Mouse (Mus musculus): ENCODE measurements at regions not wholly inside any gene's neighbourhood (a gene's known extent, or its start where the extent isn't known, plus 50 kb on each side); places are given as distances from the start of the nearest gene placed in this dataset.
"Not testable (repeated sequence)": the region's sequence is repeated elsewhere in the genome, so short reads cannot be mapped to it uniquely, and the experiment has no call there.

GRCm38 (mm10) chr11:9932360-9933265 lies 740.9 kb downstream of the Abca13 start:
- DNase-seq = no peak

GRCm38 (mm10) chr11:9962696-9963202 lies 771.0 kb downstream of the Abca13 start:
- DNase-seq = no peak

GRCm38 (mm10) chr11:9982974-9983373 lies 791.2 kb downstream of the Abca13 start:
- DNase-seq = no peak

- DNase-seq = no peak
These were observed 802.9 kb downstream of the Abca13 start for GRCm38 (mm10) chr11:9994601-9995166.

- no peak for DNase-seq
These were observed 803.6 kb downstream of the Abca13 start for GRCm38 (mm10) chr11:9995356-9995755.

GRCm38 (mm10) chr11:9997532-9998138 lies 805.9 kb downstream of the Abca13 start:
- DNase-seq = no peak

GRCm38 (mm10) chr11:10002170-10002569 lies 810.4 kb downstream of the Abca13 start:
- DNase-seq = no peak

- DNase-seq = no peak
These were observed 815.1 kb downstream of the Abca13 start for GRCm38 (mm10) chr11:10006881-10007280.

GRCm38 (mm10) chr11:10046593-10046992 lies 854.9 kb downstream of the Abca13 start:
- no peak for DNase-seq

GRCm38 (mm10) chr11:10051584-10052210 lies 860.0 kb downstream of the Abca13 start:
- no peak for DNase-seq

GRCm38 (mm10) chr11:10071881-10072280 lies 880.1 kb downstream of the Abca13 start:
- no peak for DNase-seq

- DNase-seq = no peak
These were observed 896.2 kb downstream of the Abca13 start for GRCm38 (mm10) chr11:10087939-10088338.

GRCm38 (mm10) chr11:10102314-10102713 lies 910.6 kb downstream of the Abca13 start:
- DNase-seq = not testable (repeated sequence)

GRCm38 (mm10) chr11:10105077-10105476 lies 913.3 kb downstream of the Abca13 start:
- no peak for DNase-seq

- no peak for DNase-seq
These were observed 950.4 kb downstream of the Abca13 start for GRCm38 (mm10) chr11:10142161-10142560.

- DNase-seq = no peak
These were observed 957.4 kb downstream of the Abca13 start for GRCm38 (mm10) chr11:10149160-10149559.

GRCm38 (mm10) chr11:10153836-10154235 lies 960.2 kb upstream of the Vwc2 start:
- no peak for DNase-seq

- no peak for DNase-seq
These were observed 920.3 kb upstream of the Vwc2 start for GRCm38 (mm10) chr11:10193738-10194137.

- no peak for DNase-seq
These were observed 919.2 kb upstream of the Vwc2 start for GRCm38 (mm10) chr11:10194774-10195173.

- peak; percentile 23 for DNase-seq
These were observed 913.0 kb upstream of the Vwc2 start for GRCm38 (mm10) chr11:10201021-10201420.

GRCm38 (mm10) chr11:10205257-10205656 lies 908.8 kb upstream of the Vwc2 start:
- DNase-seq = no peak
